Mouse (Mus musculus) ES-E14 (cell line): ENCODE results near the gene St6galnac3.

Experiments
- CHD2 ChIP-seq: IDR thresholded peaks from 2 replicates; pipeline ENCODE4 v1.6.1; 2014; ENCODE audit warnings: mild to moderate bottlenecking, low read depth, low read length, inconsistent platforms
- HCFC1 ChIP-seq: IDR thresholded peaks from 2 replicates; pipeline ENCODE4 v1.6.1; 2012; ENCODE audit warnings: low read length, inconsistent platforms, borderline replicate concordance; ENCODE audit not compliant: insufficient read depth
- MAFK ChIP-seq: IDR thresholded peaks from 2 replicates; pipeline ENCODE4 v1.6.1; 2014; ENCODE audit warnings: mild to moderate bottlenecking, low read depth, low read length, inconsistent platforms; ENCODE audit not compliant: insufficient read depth
- ZC3H11A ChIP-seq: IDR thresholded peaks from 2 replicates; pipeline ENCODE4 v1.6.1; 2012; ENCODE audit warnings: low read depth, mild to moderate bottlenecking, inconsistent platforms, low read length, borderline replicate concordance
- ZNF384 ChIP-seq: IDR thresholded peaks from 2 replicates; pipeline ENCODE4 v1.6.1; 2012; ENCODE audit warnings: low read depth, low read length, inconsistent platforms

GRCm38 (mm10) chr3:153492986-153493385 is 232.0 kb downstream of the St6galnac3 start:
- no peak for TF ChIP-seq ZC3H11A
- TF ChIP-seq HCFC1: no peak
- TF ChIP-seq MAFK: no peak
- TF ChIP-seq CHD2: no peak
- TF ChIP-seq ZNF384: no peak
